In the genomic region with DNA sequence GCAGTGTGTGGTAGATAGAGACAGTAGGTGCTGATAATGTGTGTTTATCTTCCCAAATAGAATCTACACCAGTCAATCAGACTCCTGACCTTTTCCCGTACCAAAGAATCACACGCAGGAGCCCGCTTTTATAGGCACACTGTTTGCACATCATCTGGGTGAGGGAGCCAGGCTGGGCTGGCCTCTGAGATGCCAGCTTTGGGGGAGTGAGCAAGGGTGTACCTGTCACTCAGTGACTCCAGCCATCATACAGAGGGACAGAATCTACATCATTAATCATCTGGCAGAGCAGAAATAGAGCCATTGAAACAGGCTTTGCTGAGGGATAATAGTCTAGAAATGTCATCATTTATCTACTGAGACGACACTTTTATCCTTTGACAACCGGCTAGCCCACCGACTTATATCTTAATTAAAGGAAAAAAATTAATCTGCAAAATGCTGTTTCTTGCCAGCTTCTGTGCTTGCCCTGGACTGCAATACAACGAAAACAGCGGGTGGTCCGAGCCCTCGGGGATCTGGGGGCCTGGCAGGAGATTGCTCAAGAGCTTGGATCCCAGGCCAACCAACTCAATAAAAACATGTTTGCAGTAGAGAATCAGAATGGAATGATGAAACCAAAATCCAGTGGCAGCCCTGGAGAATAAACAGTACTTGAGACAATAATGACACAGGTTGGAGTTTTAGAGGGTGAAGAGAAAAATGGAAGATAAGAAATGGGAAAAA, we compare ENCODE assay signal across 25 mouse cellular contexts.
DNase-seq lines count a peak whose midpoint lies in the region; ATAC-seq and TF ChIP-seq lines count a peak whose summit lies in the region.
"Had no signal": no experiment of that assay in that cellular context is flagged by ENCODE, and none has a peak within 500 bp of the region (broad histone marks: within the 10 kb centered on the region; RNA-seq: fewer than 3 reads in every experiment).

No protein-coding gene starts in this region.

- H3K9ac ChIP-seq in heart, embryonic 12.5 days, result no peak overlapping the region
- H3K9ac ChIP-seq: forebrain, embryonic 12.5 days; heart, embryonic 13.5 days; hindbrain, embryonic 14.5 days; intestine, embryonic 15.5 days; liver, embryonic 14.5 days; neural tube, embryonic 12.5 days had no signal

- no peak for ATAC-seq in heart, embryonic 12.5 days (ENCODE audit: insufficient number of reproducible peaks, low FRiP score)
- ATAC-seq: CD4-positive, CD25-positive, alpha-beta regulatory T cell, adult 4 months; intestine, embryonic 15.5 days had no signal

- peak; percentile 26 to 45 for DNase-seq in cerebellum, postnatal 14 days
- no peak for DNase-seq in cerebellum, adult 11 months
- peak; percentile 64 to 66 for DNase-seq in heart, adult 18-20 months
- no peak for DNase-seq in layer of hippocampus, adult 2 months (ENCODE audit: low spot score in 2 of 2)
- no peak for DNase-seq in layer of hippocampus, adult 18-20 months (ENCODE audit: low spot score in 2 of 2)
- DNase-seq in brain, embryonic 14.5 days (ENCODE audit: low read depth), result peak; percentile 59
- no peak for DNase-seq in retina, postnatal 1 day
- DNase-seq: adrenal gland, postnatal 25 days; cerebellum, adult 2 months; kidney, adult 9 months; kidney, postnatal 25 days; layer of hippocampus, adult 9-11 months; lung, postnatal 10 days; right cerebral cortex, adult 18-20 months had no signal

- 53% methylated on average over 10 of the region's 10 CpGs for WGBS in heart, embryonic 12.5 days

- no peak overlapping the region for H3K4me2 ChIP-seq in heart, embryonic 12.5 days
- H3K4me2 ChIP-seq: forebrain, embryonic 12.5 days; heart, embryonic 13.5 days; hindbrain, embryonic 14.5 days; intestine, embryonic 15.5 days; neural tube, embryonic 12.5 days had no signal

- peaks cover 21% of the 10 kb centered on the region for H3K4me1 ChIP-seq in heart, embryonic 12.5 days (replicated peaks)
- H3K4me1 ChIP-seq: intestine, embryonic 15.5 days had no signal

- H3K9me3 ChIP-seq in heart, embryonic 12.5 days (replicated peaks), result no peaks in the 10 kb centered on the region
- H3K9me3 ChIP-seq: embryonic facial prominence, embryonic 10.5 days; forebrain, embryonic 12.5 days; heart, embryonic 13.5 days; intestine, embryonic 15.5 days; neural tube, embryonic 12.5 days had no signal

- no peak for TF ChIP-seq POLR2A in brain, embryonic 14.5 days (IDR thresholded peaks at IDR 0.05; ENCODE audit: borderline replicate concordance, extremely low read depth, insufficient read depth, insufficient read length, poor library complexity, severe bottlenecking)

- TF ChIP-seq CTCF in layer of hippocampus, adult 2 months (conservative IDR thresholded peaks at IDR 0.05), result no peak
- TF ChIP-seq CTCF in brain, embryonic 14.5 days (IDR thresholded peaks at IDR 0.05; ENCODE audit: borderline replicate concordance, extremely low read depth, insufficient read depth, insufficient read length), result no peak

- H3K27ac ChIP-seq in heart, embryonic 12.5 days (ENCODE audit: poor library complexity, severe bottlenecking), result no peak overlapping the region
- peak overlapping the region; percentile 7; the same call in 1 of the 2 replicates for H3K27ac ChIP-seq in layer of hippocampus, adult 2 months
- H3K27ac ChIP-seq: embryonic facial prominence, embryonic 10.5 days; forebrain, embryonic 12.5 days; heart, embryonic 13.5 days; hindbrain, embryonic 14.5 days; intestine, embryonic 15.5 days; left cerebral cortex, adult 2 months; liver, embryonic 14.5 days; neural tube, embryonic 12.5 days; stomach, postnatal 0 days had no signal

- H3K36me3 ChIP-seq in heart, embryonic 12.5 days, result no peaks in the 10 kb centered on the region
- H3K36me3 ChIP-seq: embryonic facial prominence, embryonic 10.5 days; forebrain, embryonic 12.5 days; heart, embryonic 13.5 days; intestine, embryonic 15.5 days; neural tube, embryonic 12.5 days had no signal

- H3K27me3 ChIP-seq in heart, embryonic 12.5 days (replicated peaks), result 0 out of 2 replicates have a peak, but pooled peaks cover 15% of the 10 kb centered on the region
- H3K27me3 ChIP-seq: intestine, embryonic 15.5 days had no signal

- no peak overlapping the region for H3K4me3 ChIP-seq in heart, embryonic 12.5 days
- no peak overlapping the region for H3K4me3 ChIP-seq in layer of hippocampus, adult 2 months
- H3K4me3 ChIP-seq: embryonic facial prominence, embryonic 10.5 days; forebrain, embryonic 12.5 days; heart, embryonic 13.5 days; intestine, embryonic 15.5 days; left cerebral cortex, adult 2 months; neural tube, embryonic 12.5 days had no signal

Comparison
In these comparisons a context has a peak if more than half of its experiments do, and no peak if none do; other contexts are left out.
1. DNase-seq: peak in cerebellum, postnatal 14 days (2 of 2), heart, adult 18-20 months (2 of 2) and brain, embryonic 14.5 days (single experiment); none in cerebellum, adult 11 months (single experiment), layer of hippocampus, adult 2 months (0 of 2), layer of hippocampus, adult 18-20 months (0 of 2) and retina, postnatal 1 day (single experiment).